Mouse (Mus musculus) spleen, postnatal 36 days (tissue): ENCODE results near the gene Cabp7.
A peak's percentile ranks its signal among the peaks of the same experiment; 100 is the strongest.
"Not testable (repeated sequence)": the region's sequence is repeated elsewhere in the genome, so short reads cannot be mapped to it uniquely, and the experiment has no call there.

Experiments used
- DNase-seq, 2 experiments: peaks; one replicate each; pipeline ENCODE4 v3.0.0; 2022; ENCODE audit warnings: low spot score in 2 of 2, mixed read lengths in 1 of 2

Cabp7 gene

DNA sequence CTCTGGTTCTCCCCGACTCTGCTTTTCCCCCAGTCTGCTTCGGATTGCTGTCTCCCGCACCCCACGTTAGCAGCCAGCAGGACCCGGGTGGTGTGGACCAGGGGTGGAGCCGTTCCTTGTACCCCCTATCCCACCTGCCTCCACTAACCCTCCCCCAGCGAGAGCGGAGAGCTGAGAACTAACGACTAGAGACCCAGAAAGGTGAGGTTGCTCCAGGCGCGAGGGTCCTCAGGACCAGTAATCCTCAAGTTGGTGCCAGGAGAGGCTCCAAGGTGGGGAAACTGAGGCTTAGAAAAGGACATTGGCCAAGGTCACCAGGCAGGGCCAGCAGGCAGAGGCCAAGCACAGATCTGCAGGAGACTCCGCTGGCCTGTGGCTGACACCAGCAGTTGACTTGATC is 707 bp upstream of the Cabp7 start:
- no peak for DNase-seq

DNA sequence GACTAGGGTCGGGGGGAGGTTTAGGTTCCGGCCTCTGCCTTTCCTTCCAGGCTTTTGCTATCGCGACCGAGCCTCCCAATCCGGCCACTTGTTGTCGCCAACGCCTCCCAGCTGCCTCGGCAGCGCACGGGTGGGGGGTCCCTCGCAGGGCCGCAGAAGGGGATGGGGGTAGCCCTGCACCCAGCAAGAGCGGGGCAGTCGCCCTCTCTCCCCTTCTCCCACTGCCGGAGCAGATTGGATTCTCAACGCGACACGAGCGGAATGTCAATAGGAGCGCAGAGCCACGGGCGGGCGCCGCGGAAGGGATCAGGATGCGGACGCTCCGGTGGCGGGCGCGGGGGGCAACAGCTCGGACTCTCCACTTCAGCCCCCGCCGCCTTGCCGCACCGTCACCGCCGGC is 609 bp downstream of the Cabp7 start:
- DNase-seq, result no peak

DNA sequence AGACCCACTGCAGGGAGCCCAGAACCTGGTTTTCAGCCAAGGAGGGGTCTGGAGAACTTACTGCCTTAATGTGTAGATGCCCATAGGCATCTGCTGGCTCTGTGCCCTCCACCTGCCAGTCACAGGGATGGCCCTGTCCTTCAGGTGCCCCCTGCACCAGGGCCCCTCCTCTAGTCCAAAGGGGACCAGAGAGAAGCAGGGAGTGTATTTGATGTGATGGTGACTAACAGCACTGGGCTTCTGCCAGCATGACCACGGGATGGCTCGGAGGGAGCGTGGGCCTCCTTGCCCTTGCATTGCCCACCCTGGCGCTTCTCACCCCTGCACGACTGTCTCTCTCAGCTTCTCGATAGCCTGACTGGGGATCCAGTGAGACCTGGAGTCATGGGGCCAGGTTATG is 1.9 kb downstream of the Cabp7 start:
- no peak for DNase-seq

DNA sequence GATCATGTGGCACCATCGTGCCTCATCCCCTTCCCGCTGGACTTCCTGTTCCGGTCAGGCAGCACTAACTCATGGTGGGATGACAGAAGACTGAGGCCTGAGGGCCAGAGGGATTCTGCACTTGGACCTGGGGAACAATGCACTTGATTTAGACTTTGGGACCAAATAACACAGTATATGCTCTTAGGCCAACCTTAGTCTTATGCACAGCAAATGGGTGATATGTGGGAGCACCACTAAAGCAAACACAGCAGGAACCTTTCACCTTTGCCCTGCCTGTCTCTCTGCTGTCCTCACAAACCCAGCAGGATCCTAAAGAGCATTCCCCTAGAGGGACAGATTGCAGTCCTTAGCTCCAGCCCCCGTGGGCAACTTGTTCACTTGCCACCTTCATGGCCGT is 5.8 kb downstream of the Cabp7 start:
- DNase-seq, result no peak

DNA sequence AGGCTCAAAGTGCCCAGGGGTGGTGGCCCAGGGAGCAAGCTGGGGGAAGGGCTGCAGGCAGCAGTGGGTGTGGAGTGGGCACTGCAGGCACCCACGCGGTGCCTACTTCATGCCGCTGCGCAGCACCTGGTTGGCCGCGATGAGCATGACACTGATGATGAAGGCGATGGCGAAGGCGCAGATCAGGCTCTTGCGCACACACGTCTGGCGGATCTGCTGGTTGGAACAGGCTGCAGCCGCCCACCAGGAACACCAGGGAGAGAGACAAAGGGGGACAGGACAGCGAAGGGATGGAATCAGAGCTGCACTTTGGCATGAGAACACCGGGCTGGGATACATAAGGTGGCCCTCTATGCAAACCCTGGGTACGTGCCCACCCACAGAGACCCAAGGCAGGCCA is 7.9 kb downstream of the Cabp7 start:
- DNase-seq, result no peak

DNA sequence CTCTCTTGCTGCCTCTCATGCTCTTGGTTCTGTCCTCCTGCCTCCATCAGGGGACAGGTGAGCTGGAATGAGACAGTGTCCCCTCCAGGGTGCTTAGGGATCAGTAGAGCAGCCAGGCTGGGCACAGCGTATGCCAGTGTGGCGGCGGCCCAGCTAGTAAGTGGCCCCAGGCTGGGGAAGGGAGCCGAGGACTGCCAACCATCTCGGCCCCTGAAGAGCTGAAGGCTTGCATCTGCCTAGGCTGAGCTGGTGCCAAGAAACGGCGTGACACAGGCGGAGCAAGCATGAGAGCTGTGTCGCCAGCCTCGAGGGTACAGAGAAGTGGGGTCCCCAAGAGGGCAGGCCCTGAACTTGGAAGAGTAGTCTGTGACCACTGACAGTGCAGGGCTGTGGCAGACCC is 8.9 kb downstream of the Cabp7 start:
- no peak for DNase-seq

DNA sequence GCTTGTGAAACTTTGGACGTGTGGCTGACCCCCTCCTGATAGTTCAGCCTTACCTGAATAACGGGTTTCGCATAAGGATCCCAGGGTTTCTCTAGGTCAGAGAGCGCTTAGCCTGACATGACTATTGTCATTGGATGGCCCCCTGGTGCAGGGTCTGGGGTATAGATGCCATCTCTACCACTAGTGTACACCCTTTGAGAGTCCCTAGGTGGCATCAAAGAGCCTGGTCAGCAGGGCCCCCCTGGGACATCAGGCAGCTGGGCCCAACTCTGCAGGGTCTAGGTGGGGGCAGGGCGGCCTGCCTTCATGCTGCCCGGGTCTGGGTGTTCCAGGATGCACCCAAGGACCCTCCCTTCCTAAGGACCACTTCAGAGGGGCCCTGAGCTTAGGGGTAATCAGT is 10.2 kb downstream of the Cabp7 start:
- no peak for DNase-seq

DNA sequence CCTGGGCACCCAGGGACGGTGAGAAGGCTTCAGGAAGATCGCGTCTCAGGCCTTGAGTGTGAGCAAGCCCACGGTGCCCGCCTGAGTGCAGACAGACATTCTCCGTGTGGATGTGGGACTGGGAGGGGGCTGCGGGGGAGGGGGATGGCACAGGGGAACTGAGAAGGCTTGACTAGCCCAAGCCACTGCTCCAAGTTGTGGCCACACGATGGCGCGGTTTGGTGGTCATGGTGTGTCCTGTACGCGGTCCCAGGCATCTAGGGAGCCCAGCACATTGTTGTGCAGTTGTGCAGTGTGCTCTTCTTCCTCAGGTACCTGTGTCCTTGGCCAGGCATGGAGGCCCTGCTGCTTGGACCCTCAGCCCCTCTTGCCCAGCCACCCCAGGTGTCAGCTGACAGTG is 12.4 kb downstream of the Cabp7 start:
- no peak for DNase-seq

DNA sequence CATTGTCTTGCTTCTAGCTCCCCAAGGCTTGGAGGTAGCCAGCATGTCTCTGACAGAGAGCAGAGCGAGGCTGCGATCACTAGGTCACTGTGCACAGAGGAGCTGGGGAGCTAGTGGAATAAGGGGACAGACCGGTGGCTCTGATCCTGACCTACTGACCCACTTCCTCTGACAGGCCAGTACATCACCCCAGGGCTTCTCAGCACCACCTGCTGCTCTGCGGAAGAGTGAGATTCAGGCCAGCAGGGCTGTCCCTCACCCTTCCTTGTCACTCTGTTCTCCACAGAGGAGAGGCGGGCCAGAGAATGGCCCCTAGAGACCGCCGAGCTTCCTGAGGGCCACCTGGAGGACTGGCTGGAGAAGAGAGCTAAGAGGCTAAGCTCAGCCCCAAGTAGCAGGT is 14.8 kb downstream of the Cabp7 start:
- DNase-seq, result no peak

DNA sequence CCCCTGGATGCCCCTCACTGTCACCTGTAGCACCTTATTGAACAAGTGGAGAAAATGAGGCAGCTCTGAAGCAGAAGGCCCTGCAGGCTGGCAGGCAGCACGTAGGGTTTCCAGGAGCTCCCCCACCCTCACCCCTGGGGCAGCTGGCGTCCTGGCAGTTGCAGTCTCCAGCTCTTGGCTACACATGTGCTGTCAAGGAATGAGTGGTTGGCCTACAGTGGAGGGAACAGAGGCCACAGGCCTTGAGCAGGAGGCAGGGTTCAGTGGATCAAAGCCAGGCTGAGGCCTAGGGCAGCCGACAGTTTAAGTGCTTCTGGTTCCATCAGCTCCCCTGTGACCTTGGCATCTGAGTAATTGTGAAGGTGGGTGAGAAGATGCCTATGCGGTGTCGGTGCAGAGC is 15.7 kb downstream of the Cabp7 start:
- DNase-seq, result no peak

DNA sequence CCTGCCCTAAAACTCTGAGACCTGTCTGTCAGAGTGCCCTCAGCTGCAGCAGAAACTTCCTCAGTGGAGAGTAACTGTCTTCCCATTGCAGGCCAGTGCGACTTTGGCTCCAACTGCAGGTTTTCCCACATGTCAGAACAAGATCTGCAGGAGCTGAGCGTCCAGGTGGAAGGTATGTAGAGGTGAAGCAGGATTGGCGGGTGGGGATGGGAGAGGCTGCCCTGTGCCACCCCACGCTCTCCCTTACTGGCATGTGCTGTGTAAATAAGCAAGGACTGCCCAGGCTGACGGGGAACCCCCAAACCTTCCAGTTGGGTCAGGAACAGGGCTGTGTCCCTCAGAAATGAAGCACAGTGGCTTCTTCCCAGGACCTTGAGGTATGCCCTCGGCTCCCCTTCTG is 16.5 kb downstream of the Cabp7 start:
- DNase-seq, result no peak

DNA sequence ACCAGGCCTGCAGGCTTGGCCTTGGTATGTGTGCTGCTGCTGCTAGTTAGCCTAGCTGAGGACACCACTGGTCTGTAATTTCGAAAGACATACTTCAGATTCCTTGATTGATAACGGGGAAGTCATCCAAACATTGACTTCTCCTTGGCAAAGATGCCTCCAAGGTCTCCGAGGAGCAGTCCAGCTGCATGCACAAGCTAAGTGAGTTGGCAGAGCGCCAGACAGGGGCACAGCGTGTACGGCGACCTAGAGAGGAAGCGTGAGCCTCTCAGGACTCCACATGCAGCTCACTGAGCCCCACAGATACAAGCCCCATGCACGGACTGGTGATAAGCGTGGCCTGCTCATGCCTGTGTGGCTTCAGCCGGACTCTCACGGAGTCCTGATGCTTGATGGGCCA is 17.0 kb downstream of the Cabp7 start:
- no peak for DNase-seq

DNA sequence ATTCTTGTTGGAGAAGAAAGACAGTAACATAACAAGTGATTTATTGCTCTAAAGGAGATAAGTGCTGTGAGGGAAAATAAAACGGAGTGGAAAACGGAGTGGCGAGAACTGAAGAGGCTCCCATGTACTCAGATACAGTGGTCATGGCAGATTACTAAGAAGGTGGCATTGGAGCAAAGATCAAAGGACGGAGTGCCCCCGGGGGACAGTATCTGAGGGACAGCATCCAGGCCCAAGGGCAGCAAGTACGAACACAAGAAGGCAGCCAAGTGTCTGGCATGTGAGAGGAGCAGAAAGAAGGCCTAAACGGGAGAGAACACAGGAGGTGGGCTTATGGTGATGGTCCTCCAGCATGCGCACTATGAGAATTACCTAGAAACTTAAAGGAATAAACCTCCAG is 24.9 kb downstream of the Cabp7 start:
- no peak for DNase-seq

DNA sequence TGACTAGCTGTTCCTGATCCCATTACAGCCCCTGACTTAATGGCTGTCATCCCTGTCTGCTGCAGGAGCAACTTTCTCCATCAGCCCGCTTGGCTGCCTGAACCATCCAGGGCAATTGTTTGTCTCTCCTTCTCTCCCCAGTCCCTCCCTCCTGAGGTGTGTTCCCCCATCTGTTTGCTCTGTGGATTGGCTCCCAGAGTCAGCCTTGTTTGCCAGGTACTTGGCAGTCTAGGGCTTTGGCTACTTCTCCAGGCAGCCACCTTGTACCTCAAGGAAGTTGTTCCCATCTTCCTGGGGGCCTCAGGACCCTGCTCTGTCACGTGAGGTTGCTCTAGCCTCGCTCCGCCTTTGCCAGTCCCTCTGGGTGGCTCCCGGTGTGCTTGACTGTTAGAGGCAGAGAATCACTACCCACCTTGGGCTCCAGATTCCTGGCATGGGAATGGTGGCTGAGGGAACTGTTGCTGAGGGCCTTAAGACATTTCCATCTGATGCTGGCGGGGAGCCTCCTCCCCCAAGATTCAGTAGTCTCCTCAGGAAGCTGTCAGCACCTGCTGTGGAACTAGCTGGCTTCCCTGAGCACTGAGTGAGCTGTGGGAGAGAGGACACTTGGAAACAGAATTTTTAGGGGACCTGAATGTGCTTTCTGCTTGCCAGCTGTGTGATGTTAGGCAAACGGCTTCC is 25.5 kb downstream of the Cabp7 start:
- DNase-seq, result no peak

DNA sequence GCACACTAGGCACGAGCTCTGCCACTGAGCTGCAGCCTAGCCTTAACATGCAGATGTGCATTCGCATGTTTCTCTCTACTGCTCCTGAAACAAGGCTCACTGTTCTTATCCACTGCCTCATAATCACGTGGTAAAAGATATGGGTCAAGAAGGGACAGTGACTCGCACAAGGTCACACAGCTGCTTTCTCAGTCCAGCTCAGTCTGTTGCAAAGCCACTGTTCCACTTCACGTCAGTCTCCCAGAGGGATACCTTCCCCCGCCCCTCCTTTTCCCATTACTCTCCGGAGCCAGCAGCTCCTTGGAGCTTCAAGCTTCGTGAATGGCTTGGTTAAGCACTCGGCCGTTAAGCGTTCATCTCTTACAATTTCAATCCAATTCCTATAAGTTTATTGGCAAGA is 26.2 kb downstream of the Cabp7 start:
- DNase-seq, result no peak

DNA sequence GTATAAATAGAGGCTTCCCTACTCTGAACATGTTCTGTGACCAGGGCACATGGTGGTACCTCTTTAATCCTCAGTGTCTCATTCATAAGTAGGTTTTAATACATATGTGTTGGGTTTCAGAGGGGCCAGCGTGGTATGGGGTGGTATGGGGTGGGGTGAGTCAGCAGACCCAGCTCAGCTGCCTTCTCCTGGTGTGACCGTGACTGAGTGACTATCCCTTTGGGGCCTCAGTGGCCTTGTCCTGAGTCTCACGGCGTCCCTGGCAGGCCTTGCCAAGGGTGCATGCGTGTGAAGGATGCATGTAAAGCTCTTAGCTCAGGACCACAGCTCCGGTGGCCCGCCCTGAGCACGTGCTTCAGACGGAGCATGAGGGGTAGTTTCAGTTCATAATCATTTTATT is 26.6 kb downstream of the Cabp7 start:
- no peak for DNase-seq

DNA sequence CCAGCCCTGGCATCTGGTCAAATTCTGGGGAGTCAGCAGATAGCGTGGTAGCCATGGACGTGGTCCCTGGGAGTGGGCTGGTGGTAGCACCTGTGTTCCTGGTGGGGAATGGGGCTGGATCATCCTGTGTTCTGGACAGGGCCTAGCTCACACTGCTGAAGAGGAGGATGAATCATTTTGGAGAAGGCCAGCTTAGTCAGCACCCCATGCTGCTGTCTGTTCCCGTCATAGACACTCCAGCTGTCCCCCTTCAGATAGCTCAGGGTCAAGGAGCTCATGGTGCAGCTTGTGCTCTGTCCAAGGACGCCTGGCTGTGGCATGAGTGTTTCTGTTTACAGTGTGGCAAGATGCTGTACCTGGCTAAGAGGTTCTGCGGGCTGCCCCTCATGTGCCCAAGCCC is 28.0 kb downstream of the Cabp7 start:
- DNase-seq, result no peak

DNA sequence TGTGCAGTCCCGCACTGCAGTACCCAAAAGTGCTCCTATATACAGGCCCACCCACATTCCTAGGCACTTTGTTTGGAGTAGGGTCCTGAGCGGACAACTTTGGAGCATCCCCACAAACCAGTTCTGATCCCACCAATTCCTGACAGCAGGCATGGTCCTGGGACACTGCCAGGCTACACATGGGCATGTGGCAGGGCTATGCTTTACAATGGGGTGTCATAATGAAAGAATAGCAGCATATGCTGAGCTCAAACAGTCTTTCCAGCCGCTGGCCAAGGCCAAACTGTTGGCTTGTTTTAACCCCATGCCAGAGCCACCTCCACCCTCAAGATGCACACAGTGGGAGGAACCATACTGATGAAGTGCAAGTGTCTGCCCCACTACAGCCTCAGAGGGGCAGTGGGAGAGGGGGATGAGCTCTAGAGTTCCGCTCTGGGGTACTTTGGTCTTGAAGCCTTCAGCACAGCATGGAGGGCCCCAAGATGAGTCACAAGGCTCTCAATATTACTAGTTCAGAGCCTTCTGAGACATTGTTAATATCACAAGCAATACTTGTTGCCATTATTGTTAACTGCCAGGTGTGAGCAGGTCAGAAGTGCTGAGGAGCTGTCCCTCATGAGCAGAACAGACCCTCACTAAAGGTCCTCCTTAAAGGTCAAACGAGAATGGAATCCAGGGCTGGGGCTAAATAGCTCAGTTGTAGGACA is 29.9 kb downstream of the Cabp7 start:
- DNase-seq, result no peak

DNA sequence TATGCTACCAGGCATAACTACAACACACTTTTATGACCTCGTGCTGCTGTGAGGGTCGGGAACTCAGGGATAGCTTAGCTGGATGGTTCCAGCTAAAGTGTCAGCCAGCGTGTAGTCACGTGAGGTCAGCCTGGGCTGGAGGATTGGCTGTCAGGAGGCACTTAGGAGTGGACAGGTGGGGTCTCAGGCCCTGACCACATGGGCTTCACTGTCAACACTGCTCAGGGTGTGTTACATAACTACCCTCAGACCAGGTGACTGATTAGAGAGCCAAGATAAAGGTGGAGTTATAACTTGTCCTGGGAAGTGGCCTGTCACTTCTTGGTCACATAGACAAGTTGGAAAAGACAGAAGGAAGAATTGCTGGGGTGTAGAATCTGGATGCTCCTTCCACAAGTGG is 31.0 kb downstream of the Cabp7 start:
- no peak for DNase-seq

DNA sequence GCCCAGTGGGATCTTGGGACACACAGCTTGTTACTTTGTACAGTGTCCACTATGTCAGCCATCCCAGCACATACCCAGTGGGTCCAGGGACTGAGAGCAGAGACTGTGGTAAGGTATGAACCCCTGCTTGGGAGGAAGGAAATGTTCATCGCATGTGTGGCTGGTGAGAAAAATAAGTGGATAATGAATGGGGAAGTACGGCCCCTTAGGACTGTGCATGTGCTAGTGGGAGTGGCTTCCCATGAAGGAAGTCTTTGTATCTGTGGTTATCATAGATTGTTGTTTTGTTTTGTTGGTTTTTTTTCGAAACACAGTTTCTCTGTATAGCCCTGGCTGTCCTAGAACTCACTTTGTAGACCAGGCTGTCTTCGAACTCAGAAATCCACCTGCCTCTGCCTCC is 31.9 kb downstream of the Cabp7 start:
- DNase-seq, result peak; percentile 15 to 22

DNA sequence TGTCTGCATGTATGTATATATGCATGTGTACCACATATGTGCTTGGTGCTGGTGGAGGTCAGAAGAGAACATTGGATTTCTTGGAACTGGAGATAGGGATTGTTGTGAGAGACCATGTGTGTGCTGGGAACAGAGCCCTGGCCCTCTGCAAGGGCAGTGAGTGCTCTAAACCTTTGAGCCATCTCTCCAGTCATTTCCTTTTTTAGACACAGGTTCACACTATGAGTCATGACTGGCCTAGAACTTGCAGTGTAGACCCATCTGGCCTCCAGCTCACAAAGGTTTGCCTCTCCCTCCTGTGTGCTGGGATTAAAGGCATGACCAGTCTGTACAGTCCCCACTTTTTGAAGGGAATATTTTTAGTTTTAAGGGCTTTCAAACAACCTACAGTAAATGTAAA is 33.8 kb downstream of the Cabp7 start:
- no peak for DNase-seq

DNA sequence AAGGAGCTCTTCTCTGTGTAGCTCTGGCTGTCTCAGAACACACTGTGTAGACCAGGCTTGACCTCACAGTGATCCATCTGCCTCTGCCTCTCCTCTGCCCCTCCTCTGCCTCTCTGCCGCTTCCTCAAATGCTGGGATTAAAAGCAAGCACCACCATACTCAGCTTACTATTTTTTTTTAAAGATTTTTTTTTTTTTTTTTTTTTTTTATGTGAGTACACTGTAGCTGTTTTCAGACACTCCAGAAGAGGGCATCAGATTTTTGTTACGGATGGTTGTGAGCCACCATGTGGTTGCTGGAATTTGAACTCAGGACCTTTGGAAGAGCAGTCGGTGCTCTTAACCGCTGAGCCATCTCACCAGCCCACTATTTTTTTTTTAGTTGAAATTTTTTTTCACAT is 36.4 kb downstream of the Cabp7 start:
- DNase-seq, result not testable (repeated sequence)

DNA sequence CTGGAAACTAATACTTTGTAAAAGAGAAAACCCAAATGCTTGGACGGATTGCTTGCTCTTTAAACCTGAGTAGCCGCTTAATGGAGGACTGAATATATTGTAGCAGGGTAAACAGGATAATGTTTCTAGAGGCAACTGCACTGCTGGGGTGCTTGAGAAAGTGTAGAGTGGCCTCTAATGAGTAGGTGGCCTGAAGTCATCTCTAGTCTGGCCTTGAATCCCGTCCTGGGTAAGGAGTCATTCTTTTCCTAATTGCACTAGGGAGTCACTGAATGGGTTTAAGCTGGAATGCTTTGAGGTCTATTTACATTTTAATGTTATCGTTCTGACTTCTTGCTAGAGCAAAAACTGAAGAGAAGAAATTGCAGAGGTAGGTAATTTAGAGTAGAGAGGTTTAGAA is 41.4 kb downstream of the Cabp7 start:
- DNase-seq, result no peak
